Mouse (Mus musculus) inflammation-experienced regulatory T-cells, adult 6 months (primary cell): ENCODE data around the gene Ppp1r16b. TPM values are rescaled to one million over a fixed set of nuclear protein-coding genes. Genes with fewer than 3 reads are reported as not detected.

Experiments
- ATAC-seq: one replicate; pipeline ENCODE4 v1.8.0; 2017
- polyA plus RNA-seq, 3 experiments: library from polyadenylated mRNA; unstranded; fragments of 100-300 nt; shearing (Covaris generic); gene quantifications; one replicate each; pipeline ENCODE4 v1.2.1; 2017

Gene Ppp1r16b
- polyA plus RNA-seq, 3 experiments from 2014 or later = 106 to 120 (median 115) TPM

DNA sequence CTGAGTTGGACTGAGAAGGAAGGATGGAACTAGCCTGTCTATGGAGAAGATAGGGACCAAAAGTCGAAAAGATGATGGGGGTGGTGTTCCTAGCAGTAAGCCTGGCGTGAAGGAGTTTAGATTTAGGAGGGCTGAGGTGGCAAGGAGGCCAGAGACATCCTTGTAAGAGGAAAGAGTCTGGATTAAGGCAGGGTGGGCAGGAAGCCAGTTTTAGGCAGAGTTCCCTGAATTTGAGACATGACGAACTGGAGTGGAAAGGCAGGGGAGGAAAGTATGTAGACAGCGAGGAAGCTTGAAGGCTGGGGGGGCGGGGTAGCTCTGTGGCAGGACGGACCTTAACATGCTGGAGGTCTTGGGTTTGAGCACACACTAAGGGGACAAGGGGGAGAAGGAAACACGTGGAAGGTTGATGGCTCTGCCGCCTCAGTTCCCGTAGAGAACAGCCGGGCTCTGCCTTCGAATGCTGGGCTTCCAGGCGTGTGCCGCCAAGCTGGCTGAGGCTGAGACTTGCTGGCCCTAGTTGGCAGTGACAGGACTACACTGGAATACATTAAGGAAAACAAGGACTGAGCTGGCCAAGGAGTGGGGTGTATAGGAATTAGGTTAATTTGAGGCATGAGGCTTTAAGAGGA lies 105.0 kb downstream of the Ppp1r16b start:
- ATAC-seq = no peak

DNA sequence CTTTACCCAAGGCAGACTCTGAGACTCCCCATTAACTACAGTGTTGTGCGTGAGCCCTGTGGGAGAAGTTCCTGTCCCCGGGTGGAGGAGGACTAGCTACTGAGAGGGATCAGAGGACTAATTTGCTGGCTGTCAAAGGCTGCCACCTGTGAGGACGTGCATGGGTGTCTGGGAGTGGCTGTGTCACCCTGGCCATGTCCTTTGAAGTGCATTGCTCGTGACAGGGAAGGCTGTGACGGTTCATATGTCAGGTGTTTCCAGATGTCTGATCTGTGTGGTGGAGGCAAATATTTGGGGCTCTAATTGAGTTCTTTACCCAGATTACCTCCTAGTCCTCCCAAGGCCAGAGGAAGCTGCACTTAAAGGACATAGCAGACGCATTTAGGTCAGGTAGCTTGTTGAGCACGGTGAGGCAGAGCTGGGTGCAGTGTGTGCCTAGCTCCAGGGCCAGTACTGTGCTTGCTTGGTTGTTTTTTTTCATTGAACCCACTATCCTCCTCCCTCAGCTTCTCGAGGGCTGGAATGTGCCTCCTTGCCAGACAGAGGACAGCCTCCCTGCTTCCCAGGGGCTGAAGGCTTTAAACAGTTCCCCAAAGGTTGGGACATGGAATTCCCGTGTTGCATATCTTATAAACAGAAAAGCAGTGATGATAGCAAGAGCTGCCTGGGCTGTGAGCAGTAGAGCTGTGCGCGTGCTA lies 106.0 kb downstream of the Ppp1r16b start:
- no peak for ATAC-seq

DNA sequence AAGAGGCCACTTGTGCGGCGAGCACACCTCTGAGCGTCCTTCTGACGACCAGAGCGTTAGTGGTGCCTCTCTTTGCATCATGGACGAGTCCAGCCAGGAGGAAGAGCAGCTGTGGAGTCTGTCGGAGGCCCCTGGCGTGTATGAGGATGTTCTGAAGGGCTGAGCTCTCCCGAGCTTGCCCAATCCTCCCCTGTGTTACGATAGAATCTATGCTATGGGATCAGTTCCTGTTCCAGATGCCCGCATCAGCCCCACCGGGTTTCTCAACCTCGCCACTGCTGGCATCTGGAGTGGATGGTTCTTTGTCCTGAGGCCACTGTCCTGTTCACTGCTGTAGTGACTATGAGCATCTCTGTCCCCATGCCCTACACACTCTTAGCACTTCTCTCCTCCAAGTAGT lies 107.6 kb downstream of the Ppp1r16b start:
- ATAC-seq = no peak

DNA sequence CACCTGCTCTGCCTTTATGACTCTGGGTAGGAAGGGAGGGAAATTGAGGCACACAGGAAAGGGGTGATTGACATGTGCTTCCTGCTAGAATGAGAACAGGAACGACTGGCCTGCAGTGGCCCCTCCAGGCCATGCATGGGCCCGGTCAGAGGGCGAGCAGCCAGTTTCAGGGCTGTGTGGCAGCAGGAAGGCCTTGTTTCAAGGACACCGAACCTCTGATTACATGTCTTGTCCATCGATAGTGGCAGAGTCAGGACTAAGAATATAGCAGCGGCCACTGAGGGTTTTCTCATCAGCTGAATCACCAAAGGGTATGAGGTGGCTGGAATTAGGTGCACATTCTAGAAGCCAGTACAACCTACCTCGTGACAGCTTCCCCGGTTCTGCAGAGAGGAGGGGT lies 109.7 kb downstream of the Ppp1r16b start:
- no peak for ATAC-seq

DNA sequence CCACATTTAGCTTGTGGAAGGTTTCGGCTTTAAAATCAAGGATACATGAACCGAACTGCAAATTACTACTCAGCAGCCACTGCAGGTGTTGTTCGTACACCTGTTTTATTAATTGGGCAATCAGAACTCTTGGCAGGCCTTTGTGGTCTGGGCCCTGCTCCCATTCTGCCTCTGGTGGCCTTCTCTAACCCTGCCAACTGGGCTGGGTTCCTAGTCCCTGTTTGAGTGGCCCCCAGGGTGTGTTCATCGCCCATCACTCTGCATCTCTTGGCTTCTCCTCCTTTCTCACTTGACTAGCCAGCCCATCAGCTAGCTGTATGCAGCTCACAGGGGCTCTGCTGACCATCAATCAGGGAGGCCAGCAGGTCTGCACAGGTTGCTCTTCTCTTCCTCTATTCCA lies 111.5 kb downstream of the Ppp1r16b start:
- ATAC-seq = no peak

DNA sequence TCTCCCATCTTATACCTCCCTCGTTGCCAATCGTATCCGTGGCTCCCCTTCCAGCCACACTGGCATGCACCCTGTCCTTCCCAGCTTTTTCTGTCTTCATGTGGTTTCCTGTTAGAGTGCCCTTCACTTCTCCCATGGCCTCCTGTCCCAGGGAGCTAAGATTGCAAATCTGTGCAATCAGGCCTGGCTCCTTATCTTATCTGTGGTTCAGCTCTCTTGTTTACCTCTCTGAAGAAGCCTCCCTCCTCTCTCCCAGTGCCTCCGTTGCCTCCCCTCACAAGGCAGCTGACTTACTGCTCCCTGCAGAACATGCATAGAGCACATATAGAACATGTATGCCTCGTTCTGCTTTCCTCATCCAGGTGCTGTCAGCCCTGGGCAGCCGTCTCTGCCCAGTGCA lies 112.3 kb downstream of the Ppp1r16b start:
- no peak for ATAC-seq

DNA sequence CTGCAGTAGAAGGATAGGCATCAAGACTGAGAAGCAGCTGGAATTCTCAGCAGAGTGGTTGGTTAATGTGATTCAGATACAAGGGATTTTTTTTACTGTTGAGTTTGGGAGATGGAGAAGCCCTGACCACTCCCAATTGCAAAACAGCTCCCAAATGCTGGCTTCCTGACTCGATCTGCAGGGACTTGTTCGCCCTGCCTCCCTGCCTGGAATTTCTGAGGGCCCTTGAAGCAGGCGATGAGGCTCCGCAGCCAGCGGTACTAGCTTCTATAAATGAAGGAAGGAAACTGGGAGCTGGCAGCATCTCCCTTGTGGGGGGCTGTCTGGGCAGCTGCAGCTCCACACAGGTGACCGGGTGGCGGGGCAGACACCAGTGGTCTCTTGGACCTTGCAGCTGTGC lies 113.2 kb downstream of the Ppp1r16b start:
- ATAC-seq = no peak

DNA sequence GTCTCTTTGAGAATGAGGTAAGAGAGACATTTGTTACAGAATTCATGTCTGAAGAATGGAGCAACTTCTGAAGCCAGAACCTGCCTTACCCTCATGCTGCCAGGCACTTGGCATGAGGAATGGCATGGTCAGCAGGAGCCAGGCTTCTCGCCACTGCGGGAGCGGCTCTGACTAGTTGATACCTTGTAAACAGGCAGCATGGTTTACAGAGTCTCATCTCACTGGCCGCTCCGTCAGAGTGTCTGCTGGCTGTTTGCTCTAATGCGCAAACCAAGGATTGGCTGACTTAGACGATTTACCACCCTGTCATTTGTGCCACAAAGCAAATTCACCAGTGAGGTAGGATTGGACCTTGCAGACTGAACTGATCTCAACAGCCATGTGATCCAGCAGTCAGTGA lies 115.9 kb downstream of the Ppp1r16b start:
- no peak for ATAC-seq

DNA sequence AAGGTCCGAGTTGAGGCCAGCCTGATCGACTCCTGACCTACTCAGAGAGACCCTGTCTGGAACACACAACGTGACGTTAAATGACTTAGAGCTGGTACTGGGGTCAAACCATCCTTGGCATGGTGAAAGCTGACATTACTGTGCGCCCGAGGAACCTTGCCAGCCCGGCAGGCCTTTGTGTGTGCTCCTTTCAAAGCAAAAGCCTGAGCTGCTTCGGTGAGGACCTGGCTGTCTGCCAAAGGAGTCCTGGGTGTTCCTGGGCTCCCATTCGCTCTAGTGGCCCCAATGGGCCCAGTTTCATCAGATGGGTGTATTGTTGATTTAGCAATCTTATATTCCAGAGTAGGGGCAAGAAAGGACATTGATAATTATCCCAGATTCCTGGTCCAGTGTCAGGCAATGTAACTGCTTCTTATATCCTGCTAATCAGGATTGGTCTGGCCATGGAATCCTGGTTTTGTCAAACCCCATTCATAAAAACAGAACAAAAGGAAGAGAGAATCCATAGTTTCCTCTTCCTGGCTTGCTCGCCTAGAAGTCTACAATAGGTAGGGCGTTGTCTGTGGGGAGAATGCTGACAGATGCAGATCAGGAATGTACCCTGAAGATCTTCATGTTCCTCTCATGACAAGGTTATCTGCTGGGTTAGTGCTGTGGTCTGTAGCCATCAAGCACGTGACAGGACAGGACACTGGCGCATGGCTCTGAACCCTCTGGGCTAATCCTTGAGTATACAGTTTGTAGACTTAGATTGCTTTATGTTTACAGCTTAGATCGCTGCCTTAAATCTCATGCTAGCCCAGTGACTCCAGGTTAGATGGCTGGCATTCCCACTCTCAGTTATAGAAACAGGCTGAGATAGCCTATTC lies 122.0 kb downstream of the Ppp1r16b start:
- no peak for ATAC-seq

DNA sequence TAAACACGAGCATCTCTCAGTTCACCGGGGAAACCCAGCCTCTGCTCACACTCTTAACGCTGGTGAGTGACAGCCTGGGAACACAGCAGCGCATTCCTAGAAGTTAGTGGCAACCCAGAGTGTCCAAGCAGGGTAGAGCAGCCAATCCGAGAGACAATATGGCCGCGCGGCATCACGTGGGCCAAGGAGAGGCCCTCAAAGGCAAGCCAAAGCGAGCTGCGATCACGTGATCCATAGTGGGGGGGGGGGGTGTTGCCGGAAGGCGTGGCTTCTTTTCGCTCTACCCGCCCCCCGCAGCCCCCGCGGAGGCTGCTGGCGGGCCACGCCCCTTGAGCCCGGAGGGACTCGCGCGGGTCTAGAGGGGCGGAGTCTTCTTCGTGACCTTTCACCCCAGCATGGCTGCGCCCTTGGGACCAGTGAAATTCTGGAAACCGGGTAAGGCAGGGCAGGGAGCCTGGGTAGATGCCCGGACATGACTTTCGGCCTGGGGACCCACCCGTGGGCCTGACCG lies 129.4 kb downstream of the Ppp1r16b start, which contains the start of gene Dhx35:
Gene Dhx35, plus strand, starts transcription at position 314 of the 511 bp plus-strand sequence.
- ATAC-seq = peak; percentile 97

DNA sequence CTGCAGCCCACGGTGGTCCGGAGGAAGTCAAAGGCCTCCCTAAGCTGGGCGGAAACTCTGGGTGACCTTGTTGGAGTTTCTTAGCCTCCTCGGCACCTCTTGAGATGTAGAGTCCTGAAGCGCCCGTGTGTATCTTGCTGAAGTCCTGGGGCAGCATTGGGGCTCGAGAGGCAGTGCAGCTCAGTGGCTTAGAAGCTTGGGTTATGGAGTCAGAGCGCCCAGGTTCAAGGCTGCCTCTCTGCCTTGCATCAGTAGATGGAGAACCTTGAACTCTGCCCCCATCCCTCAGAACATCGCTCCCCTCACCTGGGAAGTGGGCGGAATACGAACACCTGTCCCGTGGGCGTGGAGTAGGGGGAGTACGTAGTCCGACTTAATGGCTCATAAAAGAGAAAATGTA lies 129.8 kb downstream of the Ppp1r16b start:
- peak; percentile 9 for ATAC-seq

DNA sequence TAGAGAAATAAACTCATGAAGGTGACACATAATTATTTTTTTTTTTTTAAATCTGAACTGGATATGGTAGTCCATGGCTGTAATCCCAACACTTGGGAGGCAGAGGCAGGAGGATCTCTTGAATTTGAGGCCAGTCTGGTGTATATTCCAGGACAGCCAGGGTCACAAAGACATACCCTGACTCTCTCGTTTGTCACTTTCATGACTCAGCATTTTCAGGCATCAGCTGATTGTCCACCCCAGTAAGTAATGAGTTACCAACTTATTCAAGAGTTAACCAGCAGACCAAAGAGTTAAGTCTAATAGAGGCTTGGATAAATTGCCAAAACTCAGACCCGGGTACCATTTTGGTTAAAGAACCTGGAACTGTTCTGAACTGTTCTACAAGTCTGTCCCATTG lies 130.7 kb downstream of the Ppp1r16b start:
- ATAC-seq = no peak

DNA sequence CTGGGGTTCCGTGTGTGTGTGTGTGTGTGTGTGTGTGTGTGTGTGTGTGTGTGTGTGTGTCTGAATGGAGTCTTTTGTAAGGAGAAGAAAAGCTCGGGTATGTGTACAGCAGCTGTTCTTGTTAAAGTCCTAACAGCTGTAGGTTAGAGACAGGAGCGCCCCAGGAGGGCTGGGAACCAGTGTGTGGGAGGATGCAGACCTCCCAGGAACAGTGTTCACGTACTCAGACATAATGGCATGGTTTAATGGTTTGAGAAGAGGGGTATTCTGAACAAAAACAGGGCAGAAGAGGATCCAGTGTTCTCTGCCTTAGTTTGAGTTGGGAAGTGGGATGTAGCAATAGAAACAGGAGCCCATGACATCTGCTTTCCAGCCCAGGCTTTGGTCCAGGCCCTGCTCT lies 134.1 kb downstream of the Ppp1r16b start:
- no peak for ATAC-seq

DNA sequence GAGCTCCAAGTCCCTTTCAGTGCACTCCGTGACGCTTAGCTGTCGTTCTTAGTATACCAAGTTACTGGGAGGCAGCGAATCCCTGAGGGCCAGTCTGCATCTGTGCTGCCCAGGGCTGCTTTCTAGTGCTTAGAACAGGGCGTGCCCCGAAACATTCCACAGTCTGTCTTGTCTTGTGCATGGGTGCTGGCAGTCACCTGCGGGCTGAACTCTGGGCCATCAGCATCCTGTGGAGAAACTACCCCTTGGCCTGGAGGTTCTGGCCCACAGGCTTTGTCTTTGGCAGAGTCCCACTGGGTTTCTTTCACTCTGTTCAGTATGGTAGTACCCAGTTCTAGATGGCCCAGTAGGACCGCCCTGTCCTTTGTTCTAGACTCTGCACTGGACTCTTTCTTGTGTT lies 135.6 kb downstream of the Ppp1r16b start:
- no peak for ATAC-seq

DNA sequence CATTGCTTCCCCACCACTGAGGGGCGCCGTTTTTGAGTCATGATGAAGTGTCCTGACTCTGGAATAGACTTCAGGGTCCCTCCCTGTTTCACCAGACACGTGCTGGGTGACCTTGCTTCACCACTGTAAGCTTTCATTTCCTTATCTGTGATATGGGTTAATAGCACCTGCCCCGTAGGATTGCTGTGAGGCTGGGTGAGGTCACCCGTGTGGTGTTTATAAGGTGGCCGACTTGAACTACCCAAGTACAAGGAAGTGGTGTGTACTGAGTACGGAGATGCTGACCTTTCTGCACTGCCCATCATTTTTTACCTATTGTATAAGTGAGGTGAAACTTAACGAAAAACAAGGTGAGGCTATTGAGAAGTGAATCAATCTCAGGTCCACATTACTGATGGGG lies 138.4 kb downstream of the Ppp1r16b start:
- no peak for ATAC-seq

DNA sequence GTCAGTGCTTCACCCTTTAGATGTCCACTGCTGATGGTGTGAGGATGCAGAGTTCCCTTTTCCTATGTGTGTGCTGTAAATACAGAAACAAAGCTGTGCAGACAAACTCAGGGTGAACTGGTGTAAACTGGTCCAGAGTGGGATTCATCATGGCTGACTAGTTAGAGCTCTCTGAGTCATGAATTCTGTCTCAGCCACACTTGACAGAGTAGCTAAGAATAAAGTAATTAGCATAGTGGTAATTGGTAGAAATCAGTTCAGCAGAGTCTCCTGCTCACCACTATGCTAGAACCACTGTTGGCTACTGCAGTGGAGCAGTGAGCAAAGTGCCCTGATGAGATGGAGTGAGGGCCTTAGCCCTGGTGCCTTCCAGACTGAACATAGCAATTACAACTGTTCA lies 150.5 kb downstream of the Ppp1r16b start:
- no peak for ATAC-seq

Other genes with a start within 250 kb of the Ppp1r16b start
- not detected for gene Adig, start 162.8 kb upstream of the Ppp1r16b start, polyA plus RNA-seq
- gene Arhgap40, start 152.6 kb upstream of the Ppp1r16b start, polyA plus RNA-seq = not detected
- gene Slc32a1, start 54.6 kb upstream of the Ppp1r16b start, polyA plus RNA-seq = not detected
- 1 to 10 TPM; 2.5 to 5.2 (median 2.8) TPM for gene Actr5, start 40.5 kb upstream of the Ppp1r16b start, polyA plus RNA-seq
- 1 to 10 TPM in 1 of 3 experiments, under 1 TPM in 2; 0.50 to 3.9 (median 0.59) TPM for gene Fam83d, start 102.7 kb downstream of the Ppp1r16b start, polyA plus RNA-seq
- gene Dhx35, start 129.4 kb downstream of the Ppp1r16b start, polyA plus RNA-seq = 10 to 100 TPM; 12.7 to 16.1 (median 14.1) TPM